Mouse (Mus musculus) macrophage (primary cell): Measurements from ENCODE around the gene Cacna1f. TPM values are rescaled to one million over a fixed set of nuclear protein-coding genes. Genes with fewer than 3 reads are reported as not detected.
A peak's percentile ranks its signal among the peaks of the same experiment; 100 is the strongest.

Experiments used
- H3K27ac ChIP-seq: fragments of 350-480 bp; formaldehyde crosslinking; 2 replicates; pipeline ENCODE4 v1.9.0; 2021
- H3K36me3 ChIP-seq: fragments of 350-480 bp; formaldehyde crosslinking; 2 replicates; pipeline ENCODE4 v1.9.0; 2021; ENCODE audit errors: inconsistent target
- H3K4me3 ChIP-seq: fragments of 350-480 bp; formaldehyde crosslinking; 2 replicates; pipeline ENCODE4 v1.9.0; 2021; ENCODE audit errors: inconsistent target
- H3K79me2 ChIP-seq: fragments of 350-480 bp; formaldehyde crosslinking; 2 replicates; pipeline ENCODE4 v1.9.0; 2021; ENCODE audit errors: inconsistent target
- WGBS: methylation state at CpG from one replicate; pipeline ENCODE4 v1.1.7; 2026; ENCODE audit warnings: inconsistent platforms; ENCODE audit not compliant: missing documents; 5-methylcytosine and 5-hydroxymethylcytosine counted together
- polyA plus RNA-seq: library from polyadenylated mRNA; stranded (reverse); fragments of 250-400 nt; gene quantifications from 3 replicates; pipeline ENCODE4 v1.2.4, GENCODE M21; 2018; ENCODE audit warnings: inconsistent platforms

The Cacna1f gene
- polyA plus RNA-seq, 1 experiment from 2014 or later, result 0.09 TPM

GRCm38 (mm10) chrX:7648671-7649304, 41.9 kb downstream of the Cacna1f start:
- H3K27ac ChIP-seq, result peak overlapping the region; percentile 41
- no peaks in the 10 kb centered on the region for H3K79me2 ChIP-seq
- peak overlapping the region; percentile 44 for H3K4me3 ChIP-seq
- no peaks in the 10 kb centered on the region for H3K36me3 ChIP-seq
- WGBS, result 15% methylated on average over 24 of the region's 25 CpGs

GRCm38 (mm10) chrX:7657221-7657639, 50.3 kb downstream of the Cacna1f start, which contains the start of gene Prickle3:
Prickle3 (plus strand) TSS chrX:7657260.
- H3K36me3 ChIP-seq, result no peaks in the 10 kb centered on the region
- WGBS, result 16% methylated on average over 26 of the region's 26 CpGs
- no peak within 1 kb of the TSS for H3K27ac ChIP-seq
- peak within 1 kb of the TSS; percentile 43 for H3K4me3 ChIP-seq
- H3K79me2 ChIP-seq, result no peaks in the 10 kb centered on the region

- Histone ChIP-seq H3K36me3 (no peaks in the 10 kb centered on the region), H3K4me3 (peak overlapping the region; percentile 43), H3K27ac (no peak overlapping the region), H3K79me2 (no peaks in the 10 kb centered on the region)
- WGBS, result 45% methylated on average over 11 of the region's 15 CpGs
These were observed 51.3 kb downstream of the Cacna1f start for GRCm38 (mm10) chrX:7658031-7658784.

DNA sequence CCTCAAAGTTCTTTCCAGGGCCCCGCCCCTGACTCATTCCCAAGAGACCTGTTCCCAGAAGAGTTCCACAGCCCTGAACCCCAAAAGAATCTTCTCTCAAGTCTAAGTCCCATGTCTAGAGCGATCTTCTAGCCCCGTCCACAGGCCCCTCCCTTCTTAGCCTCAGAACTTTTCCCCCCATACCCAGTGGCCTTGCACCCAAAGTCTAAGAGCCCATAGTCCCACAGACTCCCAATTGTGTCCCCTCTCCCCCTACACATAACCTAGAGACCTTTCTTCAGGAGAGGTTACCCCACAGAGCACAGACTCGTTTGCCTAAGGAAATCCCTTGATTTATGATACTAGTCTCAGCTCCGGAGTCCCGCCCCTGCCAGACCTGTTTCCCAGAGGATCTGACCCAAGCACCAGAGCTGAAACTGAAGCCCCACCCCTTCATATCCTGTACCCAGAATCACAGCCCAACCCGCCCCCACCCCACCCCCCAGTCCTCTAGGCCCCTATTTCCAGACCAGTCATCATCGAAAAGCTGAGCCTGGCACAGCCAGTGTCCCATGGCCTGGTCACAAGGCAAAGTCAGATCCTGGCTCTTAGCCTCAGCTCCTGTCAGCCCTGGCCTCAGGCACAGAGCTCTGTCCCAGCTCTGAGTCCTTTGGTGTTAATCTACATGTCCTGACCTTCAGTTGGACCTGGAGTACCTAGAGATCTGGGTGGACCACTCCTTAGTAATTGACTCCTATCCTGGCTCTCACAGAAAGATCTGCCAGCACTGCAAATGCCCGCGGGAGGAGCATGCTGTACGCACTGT, 52.1 kb downstream of the Cacna1f start:
- 86% methylated on average over 9 of the region's 11 CpGs for WGBS
- H3K4me3 ChIP-seq, result no peak overlapping the region

DNA sequence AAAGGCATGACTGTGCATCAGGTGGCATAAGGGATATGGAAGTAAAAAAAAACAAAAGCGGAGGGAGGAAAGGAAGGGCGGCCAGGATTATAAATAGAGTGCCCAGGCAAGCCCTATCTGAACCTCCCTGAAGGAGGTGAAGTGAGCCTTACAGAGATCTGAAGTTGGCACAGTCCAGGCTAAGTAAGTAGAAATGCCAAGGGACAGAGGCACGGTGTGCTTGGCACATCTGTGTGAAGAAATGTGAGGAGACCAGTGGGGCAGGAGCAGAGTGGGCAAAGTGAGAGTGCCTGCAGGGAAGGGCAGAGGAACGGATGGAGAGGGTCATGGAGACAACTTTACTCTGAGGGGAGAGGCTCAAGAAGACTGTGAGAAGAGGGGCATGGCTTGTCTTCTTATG, 54.2 kb downstream of the Cacna1f start:
- Histone ChIP-seq H3K79me2 (no peaks in the 10 kb centered on the region), H3K27ac (no peak overlapping the region), H3K36me3 (no peaks in the 10 kb centered on the region), H3K4me3 (no peak overlapping the region)
- 93% methylated on average over 2 of the region's 4 CpGs for WGBS

More for the DNA sequence above, 52.1 kb downstream of the Cacna1f start:
- H3K79me2 ChIP-seq, result no peaks in the 10 kb centered on the region
- H3K27ac ChIP-seq, result no peak overlapping the region
- no peaks in the 10 kb centered on the region for H3K36me3 ChIP-seq

DNA sequence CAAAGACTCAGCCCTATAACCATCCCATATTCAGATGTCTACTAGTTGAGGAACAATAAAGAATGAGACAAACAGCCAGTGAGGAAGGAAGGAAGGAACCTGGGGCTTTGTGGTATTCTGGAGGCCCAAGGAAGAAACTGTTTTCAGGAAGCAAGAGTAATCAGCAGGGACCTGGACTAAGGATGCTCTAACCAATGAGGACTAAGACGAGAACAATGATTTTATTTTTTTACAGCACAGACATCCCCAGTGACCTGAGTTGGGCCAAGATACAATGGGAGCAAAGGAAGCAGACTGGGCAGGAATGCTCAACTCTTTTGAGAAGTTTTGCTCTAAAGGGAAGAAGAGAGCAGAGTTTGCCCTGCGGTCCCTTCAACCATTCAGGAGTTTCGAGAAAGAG, 56.1 kb downstream of the Cacna1f start:
- Histone ChIP-seq H3K79me2 (no peaks in the 10 kb centered on the region), H3K4me3 (no peak overlapping the region), H3K27ac (no peak overlapping the region), H3K36me3 (no peaks in the 10 kb centered on the region)
- 71% methylated on average over 3 of the region's 3 CpGs for WGBS

GRCm38 (mm10) chrX:7664791-7665190, 57.9 kb downstream of the Cacna1f start:
- Histone ChIP-seq H3K36me3 (no peaks in the 10 kb centered on the region), H3K27ac (no peak overlapping the region)
- 94% methylated on average over 11 of the region's 11 CpGs for WGBS

DNA sequence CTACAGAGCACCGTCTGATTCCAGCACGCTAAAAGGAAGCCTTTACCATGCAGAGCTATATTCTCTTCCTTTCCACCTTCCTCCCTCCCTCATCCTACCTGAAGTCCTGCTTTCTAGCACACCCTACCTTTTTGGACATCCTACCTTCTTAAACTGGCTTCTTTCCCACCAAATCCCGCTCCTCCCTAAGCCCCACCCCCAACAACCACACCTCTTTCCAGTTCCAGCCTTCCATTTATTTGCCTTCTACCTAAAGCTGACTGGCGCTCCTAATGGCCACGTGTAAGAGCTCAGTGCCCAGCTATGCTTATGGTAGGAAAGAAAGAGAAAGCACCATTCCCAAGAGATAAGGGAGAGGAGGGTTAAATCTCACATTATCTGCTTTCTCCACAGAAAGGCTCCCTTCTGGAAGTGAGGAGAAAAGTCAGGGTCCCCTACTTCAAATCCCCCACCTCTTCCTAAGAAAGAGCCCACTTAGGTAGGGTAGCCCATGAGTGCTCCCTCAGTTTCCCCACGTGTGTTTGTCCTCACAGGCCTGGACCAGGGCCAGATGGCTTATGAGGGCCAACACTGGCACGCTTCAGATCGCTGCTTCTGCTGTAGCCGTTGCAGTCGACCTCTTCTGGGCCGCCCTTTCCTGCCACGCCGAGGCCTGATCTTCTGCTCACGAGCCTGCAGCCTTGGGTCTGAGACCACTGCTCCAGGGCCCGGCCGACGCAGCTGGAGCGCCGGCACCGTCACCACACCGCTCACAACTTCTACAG, 59.0 kb downstream of the Cacna1f start:
- WGBS, result 86% methylated on average over 21 of the region's 21 CpGs
- no peaks in the 10 kb centered on the region for H3K36me3 ChIP-seq
- H3K27ac ChIP-seq, result no peak overlapping the region
- peaks cover 13% of the 10 kb centered on the region for H3K79me2 ChIP-seq
- no peak overlapping the region for H3K4me3 ChIP-seq

More at GRCm38 (mm10) chrX:7664791-7665190, 57.9 kb downstream of the Cacna1f start:
- H3K4me3 ChIP-seq, result no peak overlapping the region
- H3K79me2 ChIP-seq, result peaks cover 1% of the 10 kb centered on the region; the same call in 1 of the 2 replicates

DNA sequence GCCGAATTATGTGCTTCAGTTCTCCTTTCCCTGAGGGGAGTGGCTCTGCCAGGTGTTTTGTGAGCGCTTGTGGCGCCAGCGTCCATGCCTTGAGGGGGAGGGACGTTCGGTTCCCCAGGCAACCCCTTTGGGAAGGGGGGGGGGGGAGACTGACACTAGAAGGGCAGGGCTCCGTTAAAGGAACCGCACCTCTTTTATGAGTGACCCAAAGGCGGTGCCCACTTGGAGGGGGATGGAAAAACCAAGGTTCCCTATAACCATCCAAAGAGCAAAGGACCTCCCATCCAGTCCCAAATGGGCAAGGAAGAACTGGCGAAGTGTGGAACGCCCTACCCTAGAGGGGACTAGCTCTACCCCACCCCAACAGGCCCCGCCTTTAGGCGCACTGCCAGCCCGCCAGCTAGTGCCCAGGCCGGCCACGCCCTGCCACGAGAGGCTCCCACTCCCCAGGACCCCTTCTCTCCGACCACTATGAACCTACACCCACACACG, 63.6 kb downstream of the Cacna1f start:
- Histone ChIP-seq H3K27ac (peak overlapping the region; percentile 82), H3K4me3 (peak overlapping the region; percentile 67), H3K36me3 (no peaks in the 10 kb centered on the region), H3K79me2 (peaks cover 14% of the 10 kb centered on the region)
- WGBS, result 32% methylated on average over 11 of the region's 19 CpGs

DNA sequence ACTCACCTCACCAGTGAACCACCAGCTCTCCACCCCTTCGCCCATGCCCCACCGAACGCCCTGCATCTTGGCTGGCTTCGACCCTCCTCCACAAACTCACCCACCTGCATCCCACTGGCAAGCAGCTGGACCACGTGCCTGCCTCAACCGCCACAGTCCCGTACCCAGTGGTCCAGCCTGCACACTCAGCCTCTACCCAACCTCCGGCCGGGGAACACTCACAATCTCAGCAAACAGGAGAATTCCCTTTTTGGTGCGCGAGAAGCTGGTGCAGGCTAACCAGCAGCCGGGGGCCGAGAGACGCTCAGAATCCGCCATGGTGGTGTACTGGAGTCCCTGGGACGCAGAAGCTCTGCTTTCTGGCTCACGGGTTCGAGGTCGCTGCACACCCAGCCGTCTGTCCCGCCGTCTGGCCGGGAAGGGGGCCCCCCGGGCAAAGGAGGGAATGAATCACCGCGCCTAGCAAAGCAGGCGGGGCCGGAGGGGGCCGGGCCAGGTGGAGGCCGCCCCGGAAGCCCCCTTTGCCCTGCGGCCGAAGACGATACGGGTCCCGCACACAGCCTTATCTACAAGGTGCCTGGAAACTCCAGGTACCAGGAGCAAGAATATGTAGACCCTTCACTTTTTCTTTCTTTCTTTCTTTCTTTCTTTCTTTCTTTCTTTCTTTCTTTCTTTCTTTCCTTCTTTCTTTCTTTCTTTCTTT, 64.2 kb downstream of the Cacna1f start, which contains the start of gene Plp2:
Gene Plp2 (minus strand): TSS at position 470 of the 703 bp plus-strand sequence.
- Histone ChIP-seq H3K79me2 (peaks cover 14% of the 10 kb centered on the region), H3K36me3 (no peaks in the 10 kb centered on the region), H3K4me3 (peak within 1 kb of the TSS; percentile 67), H3K27ac (peak within 1 kb of the TSS; percentile 82)
- 12% methylated on average over 28 of the region's 36 CpGs for WGBS

GRCm38 (mm10) chrX:7672739-7673138, 65.9 kb downstream of the Cacna1f start:
- Histone ChIP-seq H3K36me3 (no peaks in the 10 kb centered on the region), H3K4me3 (no peak overlapping the region), H3K79me2 (peaks cover 14% of the 10 kb centered on the region), H3K27ac (peak overlapping the region; percentile 76)
- WGBS, result 57% methylated on average over 6 of the region's 6 CpGs

- peaks cover 14% of the 10 kb centered on the region for H3K79me2 ChIP-seq
- peak overlapping the region; percentile 76 for H3K27ac ChIP-seq
- H3K36me3 ChIP-seq, result no peaks in the 10 kb centered on the region
- WGBS, result 15% methylated on average over 10 of the region's 12 CpGs
- peak overlapping the region; percentile 10; the same call in 1 of the 2 replicates for H3K4me3 ChIP-seq
These were observed 66.8 kb downstream of the Cacna1f start for GRCm38 (mm10) chrX:7673578-7674281.
